Mouse (Mus musculus) liver, adult (tissue): ENCODE data around the gene Cst9.

ENCODE experiments used
- GATA4 ChIP-seq: IDR thresholded peaks from 2 replicates; pipeline ENCODE4 v1.6.1; 2014; ENCODE audit warnings: mild to moderate bottlenecking, low read length; ENCODE audit not compliant: insufficient replicate concordance

Cst9 gene

GRCm38 (mm10) chr2:148872860-148873259 is 37.9 kb downstream of the Cst9 start:
- TF ChIP-seq GATA4, result no peak

- no peak for TF ChIP-seq GATA4
These were observed 39.3 kb downstream of the Cst9 start for GRCm38 (mm10) chr2:148874224-148874616.

GRCm38 (mm10) chr2:148874617-148875334 is 39.8 kb downstream of the Cst9 start:
- no peak for TF ChIP-seq GATA4

- TF ChIP-seq GATA4, result peak; percentile 43; the same call in 1 of the 2 replicates
These were observed 40.4 kb downstream of the Cst9 start, which contains the start of gene Cst3 for GRCm38 (mm10) chr2:148875335-148875811. Gene Cst3, minus strand, starts transcription at chr2:148875692.

- TF ChIP-seq GATA4, result no peak
These were observed 42.2 kb downstream of the Cst9 start for GRCm38 (mm10) chr2:148877016-148877770.

- no peak for TF ChIP-seq GATA4
These were observed 43.7 kb downstream of the Cst9 start for GRCm38 (mm10) chr2:148878641-148879130.

- no peak for TF ChIP-seq GATA4
These were observed 44.3 kb downstream of the Cst9 start for GRCm38 (mm10) chr2:148879199-148879598.

- TF ChIP-seq GATA4, result no peak
These were observed 49.8 kb downstream of the Cst9 start for GRCm38 (mm10) chr2:148884738-148885137.
